Mouse (Mus musculus): ENCODE measurements around the gene Cnp. TPM values are rescaled to one million over a fixed set of nuclear protein-coding genes. Genes with fewer than 3 reads are reported as not detected.

Gene Cnp
- polyA plus RNA-seq, 1 experiment from 2014 or later = 16.9 TPM

GRCm38 (mm10) chr11:100548141-100548540 lies 26.6 kb upstream of the Cnp start:
- H3K9ac ChIP-seq (ENCODE audit: low read length) = no peak overlapping the region
- no peak overlapping the region for H3K27ac ChIP-seq (ENCODE audit: low read depth, low read length)
- no peaks in the 10 kb centered on the region for H3K9me3 ChIP-seq (ENCODE audit: control insufficient read depth, low read length)
- H3K4me2 ChIP-seq = no peak overlapping the region
- DNase-seq (ENCODE audit: low spot score, missing footprints) (peak; percentile 39), ATAC-seq (ENCODE audit: low FRiP score) (no peak)
- WGBS = 81% methylated on average over 6 of the region's 6 CpGs
- no peak overlapping the region for H3K4me3 ChIP-seq (ENCODE audit: low read depth, low read length)
- no peaks in the 10 kb centered on the region for H3K27me3 ChIP-seq (ENCODE audit: control insufficient read depth, insufficient read depth, low read length)
- H3K36me3 ChIP-seq (ENCODE audit: control insufficient read depth, insufficient read depth, low read length) = no peaks in the 10 kb centered on the region
- H3K4me1 ChIP-seq (ENCODE audit: control insufficient read depth, insufficient read depth, low read length) = peaks cover 6% of the 10 kb centered on the region

- DNase-seq (ENCODE audit: low spot score, missing footprints) = peak; percentile 78
- Histone ChIP-seq H3K4me2 (no peak overlapping the region), H3K4me1 (ENCODE audit: control insufficient read depth, insufficient read depth, low read length) (peaks cover 6% of the 10 kb centered on the region), H3K36me3 (ENCODE audit: control insufficient read depth, insufficient read depth, low read length) (no peaks in the 10 kb centered on the region), H3K9ac (ENCODE audit: low read length) (no peak overlapping the region), H3K9me3 (ENCODE audit: control insufficient read depth, low read length) (no peaks in the 10 kb centered on the region), H3K27ac (ENCODE audit: low read depth, low read length) (no peak overlapping the region), H3K4me3 (ENCODE audit: low read depth, low read length) (no peak overlapping the region), H3K27me3 (ENCODE audit: control insufficient read depth, insufficient read depth, low read length) (no peaks in the 10 kb centered on the region)
- 85% methylated on average over 8 of the region's 8 CpGs for WGBS
- no peak for ATAC-seq (ENCODE audit: low FRiP score)
These were observed 25.2 kb upstream of the Cnp start for GRCm38 (mm10) chr11:100549466-100549865.

GRCm38 (mm10) chr11:100550101-100550500 lies 24.6 kb upstream of the Cnp start:
- WGBS = 72% methylated on average over 6 of the region's 6 CpGs
- no peaks in the 10 kb centered on the region for H3K36me3 ChIP-seq (ENCODE audit: control insufficient read depth, insufficient read depth, low read length)
- H3K4me1 ChIP-seq (ENCODE audit: control insufficient read depth, insufficient read depth, low read length) = peaks cover 2% of the 10 kb centered on the region
- no peak overlapping the region for H3K4me3 ChIP-seq (ENCODE audit: low read depth, low read length)
- no peak overlapping the region for H3K4me2 ChIP-seq
- no peak overlapping the region for H3K27ac ChIP-seq (ENCODE audit: low read depth, low read length)
- peak; percentile 14 for DNase-seq (ENCODE audit: low spot score, missing footprints)
- no peaks in the 10 kb centered on the region for H3K9me3 ChIP-seq (ENCODE audit: control insufficient read depth, low read length)
- no peak overlapping the region for H3K9ac ChIP-seq (ENCODE audit: low read length)
- no peak for ATAC-seq (ENCODE audit: low FRiP score)
- no peaks in the 10 kb centered on the region for H3K27me3 ChIP-seq (ENCODE audit: control insufficient read depth, insufficient read depth, low read length)

- WGBS = 78% methylated on average over 4 of the region's 4 CpGs
- Histone ChIP-seq H3K27ac (ENCODE audit: low read depth, low read length) (no peak overlapping the region), H3K4me3 (ENCODE audit: low read depth, low read length) (no peak overlapping the region), H3K9ac (ENCODE audit: low read length) (no peak overlapping the region), H3K36me3 (ENCODE audit: control insufficient read depth, insufficient read depth, low read length) (no peaks in the 10 kb centered on the region), H3K4me1 (ENCODE audit: control insufficient read depth, insufficient read depth, low read length) (no peaks in the 10 kb centered on the region), H3K27me3 (ENCODE audit: control insufficient read depth, insufficient read depth, low read length) (no peaks in the 10 kb centered on the region), H3K4me2 (no peak overlapping the region), H3K9me3 (ENCODE audit: control insufficient read depth, low read length) (no peaks in the 10 kb centered on the region)
- peak; percentile 17 for DNase-seq (ENCODE audit: low spot score, missing footprints)
- no peak for ATAC-seq (ENCODE audit: low FRiP score)
These were observed 21.9 kb upstream of the Cnp start for GRCm38 (mm10) chr11:100552842-100553241.

- no peak overlapping the region; the same call in 1 of the 2 replicates for H3K9ac ChIP-seq (ENCODE audit: low read length)
- H3K4me1 ChIP-seq (ENCODE audit: control insufficient read depth, insufficient read depth, low read length) = peaks cover 3% of the 10 kb centered on the region; the same call in 1 of the 2 replicates
- H3K4me2 ChIP-seq = peak overlapping the region; percentile 10; the same call in 1 of the 2 replicates
- H3K27me3 ChIP-seq (ENCODE audit: control insufficient read depth, insufficient read depth, low read length) = no peaks in the 10 kb centered on the region
- H3K9me3 ChIP-seq (ENCODE audit: control insufficient read depth, low read length) = no peaks in the 10 kb centered on the region
- peak; percentile 90 for DNase-seq (ENCODE audit: low spot score, missing footprints)
- no peaks in the 10 kb centered on the region for H3K36me3 ChIP-seq (ENCODE audit: control insufficient read depth, insufficient read depth, low read length)
- no peak overlapping the region for H3K4me3 ChIP-seq (ENCODE audit: low read depth, low read length)
- H3K27ac ChIP-seq (ENCODE audit: low read depth, low read length) = no peak overlapping the region
- ATAC-seq (ENCODE audit: low FRiP score) = no peak
- 21% methylated on average over 11 of the region's 11 CpGs for WGBS
These were observed 19.1 kb upstream of the Cnp start for GRCm38 (mm10) chr11:100555583-100555982.

GRCm38 (mm10) chr11:100557563-100557962 lies 17.1 kb upstream of the Cnp start:
- ATAC-seq (ENCODE audit: low FRiP score) (no peak), DNase-seq (ENCODE audit: low spot score, missing footprints) (no peak)
- no peaks in the 10 kb centered on the region for H3K27me3 ChIP-seq (ENCODE audit: control insufficient read depth, insufficient read depth, low read length)
- WGBS = 82% methylated on average over 3 of the region's 3 CpGs
- peaks cover 3% of the 10 kb centered on the region; the same call in 1 of the 2 replicates for H3K4me1 ChIP-seq (ENCODE audit: control insufficient read depth, insufficient read depth, low read length)
- H3K36me3 ChIP-seq (ENCODE audit: control insufficient read depth, insufficient read depth, low read length) = no peaks in the 10 kb centered on the region
- no peak overlapping the region for H3K4me3 ChIP-seq (ENCODE audit: low read depth, low read length)
- no peak overlapping the region for H3K27ac ChIP-seq (ENCODE audit: low read depth, low read length)
- H3K9ac ChIP-seq (ENCODE audit: low read length) = no peak overlapping the region
- H3K9me3 ChIP-seq (ENCODE audit: control insufficient read depth, low read length) = no peaks in the 10 kb centered on the region
- H3K4me2 ChIP-seq = no peak overlapping the region

- no peaks in the 10 kb centered on the region for H3K27me3 ChIP-seq (ENCODE audit: control insufficient read depth, insufficient read depth, low read length)
- WGBS = 48% methylated on average over 7 of the region's 7 CpGs
- no peak overlapping the region for H3K4me2 ChIP-seq
- no peaks in the 10 kb centered on the region for H3K36me3 ChIP-seq (ENCODE audit: control insufficient read depth, insufficient read depth, low read length)
- H3K4me1 ChIP-seq (ENCODE audit: control insufficient read depth, insufficient read depth, low read length) = peaks cover 3% of the 10 kb centered on the region; the same call in 1 of the 2 replicates
- no peak for ATAC-seq (ENCODE audit: low FRiP score)
- no peak overlapping the region for H3K27ac ChIP-seq (ENCODE audit: low read depth, low read length)
- peak; percentile 77 for DNase-seq (ENCODE audit: low spot score, missing footprints)
- no peaks in the 10 kb centered on the region for H3K9me3 ChIP-seq (ENCODE audit: control insufficient read depth, low read length)
- no peak overlapping the region for H3K9ac ChIP-seq (ENCODE audit: low read length)
- H3K4me3 ChIP-seq (ENCODE audit: low read depth, low read length) = no peak overlapping the region
These were observed 15.2 kb upstream of the Cnp start for GRCm38 (mm10) chr11:100559476-100559875.

GRCm38 (mm10) chr11:100561748-100562147 lies 13.0 kb upstream of the Cnp start:
- H3K27me3 ChIP-seq (ENCODE audit: control insufficient read depth, insufficient read depth, low read length) = no peaks in the 10 kb centered on the region
- no peak overlapping the region for H3K4me2 ChIP-seq
- no peak for ATAC-seq (ENCODE audit: low FRiP score)
- H3K4me1 ChIP-seq (ENCODE audit: control insufficient read depth, insufficient read depth, low read length) = peaks cover 3% of the 10 kb centered on the region; the same call in 1 of the 2 replicates
- no peak overlapping the region for H3K27ac ChIP-seq (ENCODE audit: low read depth, low read length)
- no peaks in the 10 kb centered on the region for H3K9me3 ChIP-seq (ENCODE audit: control insufficient read depth, low read length)
- no peak overlapping the region for H3K9ac ChIP-seq (ENCODE audit: low read length)
- DNase-seq (ENCODE audit: low spot score, missing footprints) = peak; percentile 74
- WGBS = 52% methylated on average over 5 of the region's 5 CpGs
- H3K4me3 ChIP-seq (ENCODE audit: low read depth, low read length) = no peak overlapping the region
- no peaks in the 10 kb centered on the region for H3K36me3 ChIP-seq (ENCODE audit: control insufficient read depth, insufficient read depth, low read length)

GRCm38 (mm10) chr11:100564297-100564696 lies 10.4 kb upstream of the Cnp start:
- peaks cover 2% of the 10 kb centered on the region; the same call in 1 of the 2 replicates for H3K4me1 ChIP-seq (ENCODE audit: control insufficient read depth, insufficient read depth, low read length)
- no peak overlapping the region for H3K27ac ChIP-seq (ENCODE audit: low read depth, low read length)
- no peak for DNase-seq (ENCODE audit: low spot score, missing footprints)
- WGBS = 86% methylated on average over 15 of the region's 15 CpGs
- no peaks in the 10 kb centered on the region for H3K27me3 ChIP-seq (ENCODE audit: control insufficient read depth, insufficient read depth, low read length)
- no peaks in the 10 kb centered on the region for H3K9me3 ChIP-seq (ENCODE audit: control insufficient read depth, low read length)
- no peak overlapping the region for H3K4me3 ChIP-seq (ENCODE audit: low read depth, low read length)
- H3K9ac ChIP-seq (ENCODE audit: low read length) = no peak overlapping the region
- H3K36me3 ChIP-seq (ENCODE audit: control insufficient read depth, insufficient read depth, low read length) = no peaks in the 10 kb centered on the region
- no peak overlapping the region for H3K4me2 ChIP-seq
- no peak for ATAC-seq (ENCODE audit: low FRiP score)

Data from midbrain, embryonic 11.5 days (tissue).